Mouse (Mus musculus) T-cell, adult 2 months (primary cell): Measurements from ENCODE around the gene Med16.
"Not testable (repeated sequence)": the region's sequence is repeated elsewhere in the genome, so short reads cannot be mapped to it uniquely, and the experiment has no call there.

ENCODE experiments used
- DNase-seq: peaks from one replicate; pipeline ENCODE4 v3.0.0; 2022; ENCODE audit warnings: low spot score

Med16 gene

DNA sequence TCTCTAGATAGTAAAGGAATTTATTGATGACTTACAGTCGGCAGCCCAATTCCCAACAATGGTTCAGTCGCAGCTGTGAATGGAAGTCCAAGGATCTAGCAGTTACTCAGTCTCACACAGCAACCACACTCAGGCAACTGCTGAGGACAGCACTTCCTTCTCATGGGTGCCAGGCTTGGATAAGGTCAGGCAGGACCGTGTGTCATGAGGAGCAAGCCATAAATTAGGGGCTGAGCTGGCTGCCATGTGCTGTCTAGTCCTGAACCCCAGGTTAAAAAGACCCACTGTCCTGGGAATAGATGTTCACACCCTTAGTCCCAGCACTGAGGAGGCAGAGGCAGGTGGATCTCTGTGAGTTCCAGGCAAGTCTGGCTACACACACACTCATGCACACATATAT lies 23.8 kb downstream of the Med16 start:
- not testable (repeated sequence) for DNase-seq

- no peak for DNase-seq
Measured at GRCm38 (mm10) chr10:79884446-79884845, 24.3 kb downstream of the Med16 start.

GRCm38 (mm10) chr10:79883297-79884084 lies 25.2 kb downstream of the Med16 start:
- peak; percentile 61 for DNase-seq

- no peak for DNase-seq
Measured at GRCm38 (mm10) chr10:79881981-79882380, 26.7 kb downstream of the Med16 start.

DNA sequence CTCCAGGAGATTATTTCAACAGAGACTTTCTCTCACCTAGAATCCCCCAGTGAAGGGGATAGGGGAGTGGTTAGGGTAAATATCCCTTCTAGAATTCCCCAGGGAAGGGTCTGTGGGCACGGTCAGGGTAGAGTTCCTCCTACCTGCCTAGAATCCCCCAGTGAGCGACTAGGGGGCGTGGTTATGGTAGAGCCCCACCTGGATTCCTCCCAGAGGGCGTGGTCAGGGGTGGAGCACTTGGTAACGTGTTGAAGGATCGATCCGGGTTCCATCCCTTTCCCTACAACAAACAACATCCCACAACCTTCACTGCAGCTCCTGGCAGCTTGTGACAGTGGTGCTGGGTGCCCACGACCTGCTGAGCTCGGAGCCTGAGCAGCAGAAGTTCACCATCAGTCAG lies 28.0 kb downstream of the Med16 start:
- DNase-seq, result no peak

- DNase-seq, result no peak
Measured at GRCm38 (mm10) chr10:79879527-79879926, 29.2 kb downstream of the Med16 start.

GRCm38 (mm10) chr10:79877757-79878156 lies 31.0 kb downstream of the Med16 start:
- DNase-seq, result no peak

GRCm38 (mm10) chr10:79877174-79877573 lies 31.5 kb downstream of the Med16 start:
- DNase-seq, result no peak

DNA sequence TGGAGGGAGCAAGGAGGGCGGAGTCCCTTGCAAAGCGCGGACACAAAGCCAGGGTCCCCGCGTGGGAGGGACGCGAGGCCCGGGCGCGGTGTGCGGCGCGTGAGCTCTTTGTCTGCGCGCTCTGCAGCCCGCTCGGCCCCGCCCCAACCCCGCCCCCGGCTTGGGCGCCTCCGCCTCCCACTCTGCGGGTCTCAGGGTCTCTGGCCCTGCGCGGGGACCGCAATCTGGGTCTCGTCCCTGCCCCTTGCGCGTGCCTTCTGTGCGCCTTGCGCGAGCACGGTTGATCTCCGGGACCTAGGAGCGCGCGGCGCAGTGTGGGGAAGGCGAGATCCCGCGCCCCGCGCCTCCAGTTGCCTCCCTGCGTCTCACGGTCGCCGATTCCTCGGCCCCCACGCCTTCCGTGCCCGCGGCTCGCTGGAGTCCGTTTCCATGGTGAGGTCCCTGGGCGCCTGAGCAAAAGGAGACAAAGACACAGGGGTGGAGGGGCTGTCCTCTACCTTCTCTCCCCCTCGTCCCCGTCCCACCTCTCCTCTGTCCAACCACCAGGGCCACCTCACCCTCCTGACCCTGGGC lies 34.3 kb downstream of the Med16 start, which contains the start of the genes Prtn3 and Plppr3:
TSS of gene Prtn3 (plus strand) at position 187 of the 573 bp plus-strand sequence.
TSS of gene Plppr3 (minus strand) at position 345 of the 573 bp plus-strand sequence.
- DNase-seq, result no peak

DNA sequence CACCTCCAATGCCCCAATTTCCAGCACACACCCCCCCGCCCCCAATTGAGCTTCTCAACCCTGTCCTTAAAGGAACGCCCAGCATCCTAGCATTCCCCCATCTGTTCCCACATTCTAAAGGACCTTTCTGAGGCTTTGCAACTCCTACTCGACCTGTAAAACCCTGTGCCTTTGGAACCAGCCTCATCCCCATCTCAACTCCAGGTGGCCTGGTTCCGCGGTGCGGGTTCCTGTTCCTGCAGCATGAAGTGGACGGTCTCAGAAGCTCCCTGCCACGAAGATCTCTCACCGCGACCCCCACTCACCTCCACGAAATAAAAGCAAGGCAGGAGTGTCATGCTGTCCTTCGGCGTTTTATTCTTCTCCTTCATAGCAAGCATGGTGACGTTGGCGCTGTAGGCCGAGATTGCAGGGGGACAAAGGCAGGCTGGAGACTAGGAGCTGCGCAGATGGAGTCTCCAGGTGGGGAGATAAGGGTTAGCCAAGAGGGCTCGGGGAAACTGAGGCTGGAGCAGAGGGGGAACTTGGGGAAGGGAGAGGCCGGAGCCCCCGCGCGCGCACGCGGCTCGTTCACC lies 34.9 kb downstream of the Med16 start:
- DNase-seq, result no peak

GRCm38 (mm10) chr10:79873313-79873712 lies 35.4 kb downstream of the Med16 start:
- no peak for DNase-seq

GRCm38 (mm10) chr10:79872862-79873261 lies 35.9 kb downstream of the Med16 start:
- no peak for DNase-seq

DNA sequence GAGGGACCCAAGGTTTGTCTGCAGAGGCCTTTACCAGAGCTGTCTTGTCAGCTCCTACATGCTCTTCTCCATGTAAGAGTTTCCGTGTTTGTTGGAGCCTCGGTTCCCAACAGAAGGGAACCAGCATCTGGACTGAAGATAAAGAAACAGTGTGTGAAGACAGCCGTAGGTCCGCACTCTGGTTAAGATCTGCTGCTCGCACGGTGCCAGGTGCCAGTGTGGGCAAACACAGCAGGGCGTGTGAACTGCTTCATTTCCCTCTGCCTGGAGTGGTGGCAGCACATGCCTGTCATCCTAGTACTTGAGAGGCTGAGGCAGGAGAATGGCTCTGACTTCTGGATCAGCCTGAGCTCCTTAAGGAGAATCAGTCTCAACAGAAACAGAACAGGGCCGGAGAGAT lies 36.9 kb downstream of the Med16 start:
- no peak for DNase-seq

- no peak for DNase-seq
Measured at GRCm38 (mm10) chr10:79866601-79867000, 42.1 kb downstream of the Med16 start.

DNA sequence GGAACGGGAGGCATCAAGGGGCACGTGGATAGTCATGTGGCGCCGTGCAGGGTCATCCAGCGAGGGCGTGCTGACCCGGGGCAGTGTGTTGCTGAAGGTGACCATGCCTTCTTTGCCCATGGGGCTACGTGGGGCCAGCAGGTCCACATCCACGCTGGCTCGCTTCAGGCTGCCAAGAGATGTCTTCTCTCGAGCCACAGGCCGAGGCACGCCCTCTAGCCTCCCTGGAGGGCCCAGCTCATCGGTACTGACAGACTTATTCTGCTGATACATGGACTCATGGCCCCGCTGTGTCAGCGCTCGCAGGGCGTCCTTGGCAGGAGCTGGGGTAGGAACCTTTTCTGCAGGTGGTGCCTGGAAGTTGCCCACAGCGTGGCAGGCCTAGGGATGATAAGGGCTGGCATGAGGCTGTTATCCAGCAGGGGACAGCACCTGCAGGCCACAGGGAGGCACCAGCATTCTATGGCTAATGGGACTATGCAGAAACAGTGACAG lies 42.9 kb downstream of the Med16 start:
- DNase-seq, result no peak

GRCm38 (mm10) chr10:79865189-79865601 lies 43.5 kb downstream of the Med16 start:
- no peak for DNase-seq

DNA sequence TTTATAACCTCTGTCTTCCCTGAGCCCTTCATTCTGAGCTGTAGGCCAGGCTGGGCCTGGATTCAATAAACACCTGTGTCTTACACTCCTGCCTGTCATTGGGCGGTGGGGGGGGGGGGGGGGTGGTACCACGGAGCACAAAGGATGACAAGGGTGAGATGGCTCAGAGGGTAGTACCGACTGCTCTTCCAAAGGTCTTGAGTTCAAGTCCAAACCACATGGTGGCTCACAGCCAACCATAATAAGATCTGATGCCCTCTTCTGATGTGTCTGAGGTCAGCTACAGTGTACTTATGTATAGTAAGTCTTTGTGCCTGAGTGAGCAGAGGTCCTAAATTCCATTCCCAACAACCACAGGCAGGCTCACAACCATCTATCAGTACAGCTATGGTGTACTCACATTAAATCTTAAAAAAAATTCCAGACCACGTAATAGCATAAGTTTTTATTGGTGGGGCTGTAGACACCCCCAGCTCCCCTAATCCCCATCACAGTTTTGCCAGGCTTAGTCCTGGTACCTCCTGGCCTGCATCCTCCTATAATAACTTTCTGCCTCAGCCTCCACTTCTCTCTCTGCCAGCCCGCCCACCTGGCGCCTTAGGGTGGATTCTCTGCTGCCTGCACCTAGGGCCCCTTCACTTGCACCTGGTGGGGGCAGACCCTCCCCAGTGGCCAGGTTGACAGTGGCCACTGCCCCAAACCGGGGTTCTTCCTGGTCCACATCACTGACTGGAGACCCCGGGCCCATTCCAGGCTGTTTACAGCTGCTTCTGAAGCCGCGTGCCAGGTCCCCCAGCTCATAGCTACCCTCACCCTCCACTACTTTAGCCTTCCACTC lies 44.2 kb downstream of the Med16 start:
- no peak for DNase-seq

- no peak for DNase-seq
Measured at GRCm38 (mm10) chr10:79862925-79863324, 45.8 kb downstream of the Med16 start.

DNA sequence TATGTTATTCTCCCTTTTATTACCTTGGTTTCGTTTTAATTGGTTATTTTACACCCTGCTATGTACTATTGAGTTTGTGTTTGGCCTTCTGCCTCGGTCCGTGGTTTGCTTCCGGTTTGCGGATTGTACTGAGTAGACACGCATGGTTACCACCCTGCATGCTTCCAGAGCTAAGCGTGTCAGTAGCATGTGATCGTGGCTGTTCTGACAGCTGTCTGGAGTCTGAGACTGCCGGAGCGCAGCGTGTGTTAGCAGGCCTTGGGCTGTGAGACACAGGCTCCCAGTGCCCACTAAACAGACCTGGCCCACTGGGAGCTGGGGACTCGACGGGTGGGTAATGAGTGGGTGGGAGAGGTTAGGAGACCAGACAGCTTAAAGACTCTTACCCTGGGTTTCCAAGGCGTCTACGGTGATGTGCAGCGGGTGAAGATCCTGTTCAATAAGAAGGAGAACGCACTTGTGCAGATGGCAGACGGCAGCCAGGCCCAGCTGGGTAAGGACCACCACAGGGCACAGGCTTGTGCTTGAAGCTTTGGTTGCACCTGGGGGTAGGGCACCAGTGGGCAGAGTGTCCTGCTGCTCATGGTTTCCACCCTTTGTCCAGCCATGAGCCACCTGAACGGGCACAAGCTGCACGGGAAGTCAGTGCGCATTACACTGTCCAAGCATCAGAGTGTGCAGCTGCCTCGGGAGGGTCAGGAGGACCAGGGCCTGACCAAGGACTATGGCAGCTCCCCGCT lies 46.5 kb downstream of the Med16 start:
- DNase-seq, result no peak

DNA sequence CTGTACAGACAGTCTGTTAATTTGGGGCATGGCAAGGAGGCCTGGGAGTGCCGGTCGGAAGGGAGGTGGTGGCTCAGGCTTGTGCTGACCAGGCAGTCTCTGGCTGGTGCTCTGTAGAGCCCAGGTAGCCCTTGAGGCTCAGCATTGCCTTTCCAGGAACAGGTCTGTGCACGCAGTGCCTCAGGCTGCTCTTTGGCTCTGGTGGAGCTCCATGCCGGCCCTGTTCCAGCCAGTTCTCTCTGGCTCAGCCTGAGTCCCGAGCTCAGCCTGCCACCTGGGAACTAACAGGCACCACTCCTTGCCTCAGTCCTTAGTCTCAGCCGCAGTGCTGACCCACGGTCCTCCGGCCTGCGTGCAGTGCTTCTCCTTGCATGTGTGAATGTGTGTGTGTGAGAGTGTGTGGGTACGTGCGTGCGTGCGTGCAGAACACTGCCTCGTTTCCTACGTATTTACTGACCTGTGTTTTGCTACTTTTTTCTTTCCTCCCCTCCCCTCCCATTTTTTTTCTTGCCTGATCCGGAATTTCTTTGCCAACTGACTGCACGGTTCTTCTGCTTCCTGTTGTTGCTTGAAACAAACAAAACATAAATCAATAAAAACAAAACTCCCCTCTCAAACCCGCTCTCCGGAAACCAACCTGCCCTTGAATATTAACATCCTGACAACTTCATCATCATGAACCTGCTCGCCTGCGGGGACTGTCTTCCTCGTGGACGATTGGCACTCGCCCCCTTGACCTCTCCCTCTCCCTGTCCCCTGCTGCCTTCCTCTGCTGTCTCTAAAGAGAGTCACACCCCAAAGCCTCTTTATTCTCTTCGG lies 47.3 kb downstream of the Med16 start:
- DNase-seq, result no peak
